Comparison of ENCODE assay signal across 9 mouse cellular contexts in the genomic region with DNA sequence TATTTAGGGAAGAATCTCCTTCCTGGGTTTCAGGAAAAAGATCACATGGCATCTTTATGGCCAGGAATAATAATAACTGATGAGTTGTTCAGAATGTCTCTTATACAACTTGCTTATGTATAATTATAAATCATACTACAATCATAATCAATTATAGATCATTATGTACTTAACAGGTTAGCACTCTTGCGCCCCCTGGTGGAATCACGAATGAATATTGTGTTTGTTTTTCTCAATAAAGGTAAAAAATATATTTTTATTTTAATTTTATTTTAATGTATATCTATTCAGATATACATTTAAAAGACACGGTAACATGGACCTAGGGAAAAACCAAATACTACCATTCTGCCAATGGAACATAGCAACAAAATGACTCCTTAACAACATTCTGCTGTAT.
DNase-seq lines count a peak whose midpoint lies in the region; ATAC-seq lines count a peak whose summit lies in the region.
"Had no signal": no experiment of that assay in that cellular context is flagged by ENCODE, and none has a peak within 500 bp of the region (broad histone marks: within the 10 kb centered on the region; RNA-seq: fewer than 3 reads in every experiment).

No protein-coding gene starts in this region.

- no peaks in the 10 kb centered on the region for H3K36me3 ChIP-seq in heart, embryonic 11.5 days (ENCODE audit: control insufficient read depth, insufficient read depth, low read length)
- no peaks in the 10 kb centered on the region for H3K36me3 ChIP-seq in splenic B cell, adult 2 months (ENCODE audit: control insufficient read depth, insufficient read depth, low read length, poor library complexity, severe bottlenecking)

- H3K27me3 ChIP-seq in heart, embryonic 11.5 days (ENCODE audit: control insufficient read depth, insufficient read depth, low read length) = no peaks in the 10 kb centered on the region
- no peaks in the 10 kb centered on the region for H3K27me3 ChIP-seq in splenic B cell, adult 2 months (ENCODE audit: control insufficient read depth, insufficient read depth, low read length, poor library complexity, severe bottlenecking)

- H3K9ac ChIP-seq in heart, embryonic 11.5 days (ENCODE audit: low read depth, low read length) = no peak overlapping the region

- H3K27ac ChIP-seq in heart, embryonic 11.5 days (ENCODE audit: low read depth, low read length) = no peak overlapping the region
- H3K27ac ChIP-seq: macrophage had no signal

- ATAC-seq in heart, embryonic 11.5 days (replicated peaks; ENCODE audit: insufficient number of reproducible peaks, low FRiP score, low TSS enrichment) = no peak
- ATAC-seq in frontal cortex, adult (ENCODE audit: low TSS enrichment) = no peak

- WGBS in heart, embryonic 11.5 days (ENCODE audit: insufficient replicate concordance) = 21% methylated on average over 3 of the region's 3 CpGs

- intact Hi-C loops in heart, postnatal 10 days (cut with DNase I) = loop anchor here (5.0 kb wide), 1 partner anchor 97 kb away; no protein-coding TSS in a partner anchor

- peak; percentile 5 to 34 for DNase-seq in heart, postnatal 10 days
- peak; percentile 68 for DNase-seq in testis, postnatal 10 days (ENCODE audit: low spot score)
- no peak for DNase-seq in testis, postnatal 14 days (ENCODE audit: low spot score)
- peak; percentile 59 for DNase-seq in embryo, embryonic 11 days
- DNase-seq in splenic B cell, adult 2 months (ENCODE audit: low read depth, low spot score) = peak; percentile 20
- DNase-seq in frontal cortex, postnatal 25 days (ENCODE audit: low spot score in 2 of 2) = no peak

- H3K4me2 ChIP-seq in heart, embryonic 11.5 days = no peak overlapping the region

- no peaks in the 10 kb centered on the region for H3K4me1 ChIP-seq in heart, embryonic 11.5 days (ENCODE audit: control insufficient read depth, insufficient read depth, low read length)

- H3K9me3 ChIP-seq in heart, embryonic 11.5 days (replicated peaks; ENCODE audit: control insufficient read depth, low read length) = no peaks in the 10 kb centered on the region

- no peak overlapping the region for H3K4me3 ChIP-seq in heart, embryonic 11.5 days (ENCODE audit: low read depth, low read length)

Comparison
In these comparisons a context has a peak if more than half of its experiments do, and no peak if none do; other contexts are left out.
1. DNase-seq: peak in heart, postnatal 10 days (2 of 2), testis, postnatal 10 days (single experiment), embryo, embryonic 11 days (single experiment) and splenic B cell, adult 2 months (single experiment); none in testis, postnatal 14 days (single experiment) and frontal cortex, postnatal 25 days (0 of 2).